Mouse (Mus musculus) bone marrow macrophage, adult 2 months (primary cell): ENCODE measurements around the gene Trim14.

Experiments used
- CTCF ChIP-seq: IDR thresholded peaks from 2 replicates; pipeline ENCODE4 v1.5.1; 2012; ENCODE audit warnings: low read depth, mild to moderate bottlenecking, low read length, moderate library complexity
- POLR2A ChIP-seq: IDR thresholded peaks from 2 replicates; pipeline ENCODE4 v1.6.1; 2012; ENCODE audit warnings: mild to moderate bottlenecking, low read depth, low read length, borderline replicate concordance

- TF ChIP-seq CTCF (no peak), POLR2A (no peak)
These were observed 9.6 kb upstream of the Trim14 start for GRCm38 (mm10) chr4:46545498-46545897.
